Mouse (Mus musculus) limb, embryonic 15.5 days (tissue): ENCODE data around the gene Hoxa2. TPM values are rescaled to one million over a fixed set of nuclear protein-coding genes. Genes with fewer than 3 reads are reported as not detected.

ENCODE experiments used
- ATAC-seq: fragments of 200-750 bp; cut with Nextera tagmentation; 2 replicates; pipeline ENCODE4 v1.8.0; 2017; ENCODE audit warnings: low read depth, moderate TSS enrichment; ENCODE audit not compliant: insufficient number of reproducible peaks, low FRiP score, low TSS enrichment
- H3K27ac ChIP-seq: fragments of 300-500 bp; sonication (generic); 2 replicates; pipeline ENCODE4 v1.5.1; 2015; ENCODE audit warnings: moderate library complexity, mild to moderate bottlenecking, inconsistent platforms
- H3K27me3 ChIP-seq: fragments of 300-500 bp; sonication (generic); 2 replicates; pipeline ENCODE4 v1.6.1; 2015; ENCODE audit warnings: inconsistent platforms
- H3K36me3 ChIP-seq: fragments of 300-500 bp; sonication (generic); 2 replicates; pipeline ENCODE4 v1.6.1; 2015; ENCODE audit warnings: inconsistent platforms
- H3K4me1 ChIP-seq: fragments of 300-500 bp; sonication (generic); 2 replicates; pipeline ENCODE4 v1.6.1; 2015; ENCODE audit warnings: inconsistent platforms
- H3K4me2 ChIP-seq: fragments of 300-500 bp; sonication (generic); 2 replicates; pipeline ENCODE4 v1.6.1; 2015; ENCODE audit warnings: mild to moderate bottlenecking, inconsistent platforms
- H3K4me3 ChIP-seq: fragments of 300-500 bp; sonication (generic); 2 replicates; pipeline ENCODE4 v1.5.1; 2015; ENCODE audit warnings: mild to moderate bottlenecking, inconsistent platforms
- H3K9ac ChIP-seq: fragments of 300-500 bp; sonication (generic); 2 replicates; pipeline ENCODE4 v1.6.1; 2015; ENCODE audit warnings: inconsistent platforms
- H3K9me3 ChIP-seq: fragments of 300-500 bp; sonication (generic); 2 replicates; pipeline ENCODE4 v1.6.1; 2016; ENCODE audit warnings: inconsistent platforms
- WGBS: fragments of 180-500 bp; shearing (Covaris S2); methylation state at CpG from one replicate; pipeline ENCODE4 v1.1.7; 2015; 5-methylcytosine and 5-hydroxymethylcytosine counted together
- polyA plus RNA-seq: library from polyadenylated mRNA; unstranded; fragments of >200 nt; fragmentation: Nextera tagmentation; extraction: Ambion mirVana; gene quantifications from 2 replicates; pipeline ENCODE4 v1.2.1, GENCODE M21; 2015

Hoxa2 gene
- 0.59 and 0.76 TPM in 2 replicates for polyA plus RNA-seq

- Histone ChIP-seq H3K27ac (no peak within 1 kb of the TSS), H3K9ac (no peak within 1 kb of the TSS), H3K27me3 (peaks cover 75% of the 10 kb centered on the region), H3K9me3 (no peaks in the 10 kb centered on the region), H3K36me3 (peaks cover 1% of the 10 kb centered on the region; the same call in 1 of the 2 replicates), H3K4me1 (peaks cover 36% of the 10 kb centered on the region), H3K4me2 (peak within 1 kb of the TSS; percentile 40), H3K4me3 (peak within 1 kb of the TSS; percentile 30)
- 5% methylated on average over 25 of the region's 25 CpGs for whole genome bisulfite sequencing
- no peak for ATAC-seq
Measured at GRCm38 (mm10) chr6:52164626-52165440, at the start of gene Hoxa2. TSS of gene Hoxa2 (minus strand) at chr6:52164831.

GRCm38 (mm10) chr6:52214271-52214670, 49.6 kb upstream of the Hoxa2 start:
- peaks cover 40% of the 10 kb centered on the region for H3K27me3 ChIP-seq
- no peak overlapping the region for H3K27ac ChIP-seq

GRCm38 (mm10) chr6:52213119-52213986, 48.7 kb upstream of the Hoxa2 start, which contains the start of the genes Hoxa3 and Gm28308:
TSS of gene Hoxa3 (minus strand) at chr6:52213336.
TSS of gene Gm28308 (minus strand) at chr6:52213339.
- 3% methylated on average over 38 of the region's 38 CpGs for WGBS

More at GRCm38 (mm10) chr6:52214271-52214670, 49.6 kb upstream of the Hoxa2 start:
- Histone ChIP-seq H3K9me3 (no peaks in the 10 kb centered on the region), H3K4me2 (no peak overlapping the region), H3K4me3 (no peak overlapping the region), H3K36me3 (no peaks in the 10 kb centered on the region), H3K9ac (no peak overlapping the region), H3K4me1 (peaks cover 64% of the 10 kb centered on the region)
- no peak for ATAC-seq
- 50% methylated on average over 5 of the region's 5 CpGs for WGBS

GRCm38 (mm10) chr6:52212556-52213118, 48.0 kb upstream of the Hoxa2 start:
- no peak for ATAC-seq
- Histone ChIP-seq H3K4me1 (peaks cover 62% of the 10 kb centered on the region), H3K4me3 (peak overlapping the region; percentile 55), H3K27me3 (peaks cover 44% of the 10 kb centered on the region), H3K9ac (peak overlapping the region; percentile 69), H3K27ac (peak overlapping the region; percentile 90), H3K9me3 (no peaks in the 10 kb centered on the region), H3K36me3 (no peaks in the 10 kb centered on the region), H3K4me2 (peak overlapping the region; percentile 69)
- 2% methylated on average over 22 of the region's 22 CpGs for WGBS

More at GRCm38 (mm10) chr6:52213119-52213986, 48.7 kb upstream of the Hoxa2 start, which contains the start of the genes Hoxa3 and Gm28308:
- H3K4me3 ChIP-seq, result peak within 1 kb of the TSS; percentile 55
- peak within 1 kb of the TSS; percentile 69 for H3K9ac ChIP-seq
- H3K27me3 ChIP-seq, result peaks cover 40% of the 10 kb centered on the region
- peak within 1 kb of the TSS; percentile 69 for H3K4me2 ChIP-seq
- no peaks in the 10 kb centered on the region for H3K36me3 ChIP-seq
- H3K4me1 ChIP-seq, result peaks cover 64% of the 10 kb centered on the region
- peak within 1 kb of the TSS; percentile 90 for H3K27ac ChIP-seq
- H3K9me3 ChIP-seq, result no peaks in the 10 kb centered on the region
- ATAC-seq, result peak; percentile 41

- H3K4me2 ChIP-seq, result peak overlapping the region; percentile 69
- WGBS, result 3% methylated on average over 13 of the region's 13 CpGs
- H3K4me1 ChIP-seq, result peaks cover 63% of the 10 kb centered on the region
- H3K4me3 ChIP-seq, result peak overlapping the region; percentile 55
- H3K27ac ChIP-seq, result peak overlapping the region; percentile 90
- H3K9me3 ChIP-seq, result no peaks in the 10 kb centered on the region
- peaks cover 51% of the 10 kb centered on the region for H3K27me3 ChIP-seq
- no peaks in the 10 kb centered on the region for H3K36me3 ChIP-seq
- ATAC-seq, result no peak
- H3K9ac ChIP-seq, result peak overlapping the region; percentile 69
Measured at GRCm38 (mm10) chr6:52211961-52212360, 47.3 kb upstream of the Hoxa2 start.

- Histone ChIP-seq H3K27me3 (peaks cover 53% of the 10 kb centered on the region), H3K4me2 (peak overlapping the region; percentile 69), H3K9me3 (no peaks in the 10 kb centered on the region), H3K4me3 (peak overlapping the region; percentile 55), H3K27ac (peak overlapping the region; percentile 51; the same call in 1 of the 2 replicates), H3K9ac (peak overlapping the region; percentile 69), H3K36me3 (no peaks in the 10 kb centered on the region), H3K4me1 (peaks cover 63% of the 10 kb centered on the region)
- ATAC-seq, result peak; percentile 36; the same call in 1 of the 2 replicates
- WGBS, result 2% methylated on average over 37 of the region's 37 CpGs
Measured at GRCm38 (mm10) chr6:52211170-52211935, 46.7 kb upstream of the Hoxa2 start.

DNA sequence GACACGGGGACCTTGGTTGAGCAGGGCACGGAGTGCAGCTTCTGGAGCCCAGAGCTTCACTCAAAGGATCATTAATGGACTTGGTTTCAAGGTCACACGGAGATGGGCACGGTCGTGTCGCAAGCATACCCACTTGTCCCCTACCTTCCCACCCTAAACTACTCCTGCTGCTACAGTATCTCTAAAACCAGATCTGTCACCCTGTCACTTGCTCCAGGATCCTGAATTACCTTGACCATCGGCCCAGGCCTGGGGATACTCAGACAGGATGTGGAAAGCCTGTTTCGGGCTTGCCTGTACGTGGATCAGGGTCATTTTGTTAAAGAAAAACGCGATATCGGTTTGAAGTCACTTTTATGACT, 45.0 kb upstream of the Hoxa2 start:
- Histone ChIP-seq H3K4me1 (peaks cover 62% of the 10 kb centered on the region), H3K9me3 (no peaks in the 10 kb centered on the region), H3K4me2 (peak overlapping the region; percentile 71), H3K4me3 (peak overlapping the region; percentile 39), H3K27me3 (peaks cover 53% of the 10 kb centered on the region), H3K36me3 (peaks cover 5% of the 10 kb centered on the region; the same call in 1 of the 2 replicates), H3K9ac (0 out of 2 replicates have a peak overlapping the region, but pooled peaks have one; percentile 8), H3K27ac (no peak overlapping the region)
- ATAC-seq, result no peak
- 32% methylated on average over 12 of the region's 12 CpGs for WGBS

GRCm38 (mm10) chr6:52208868-52209684, 44.4 kb upstream of the Hoxa2 start:
- Histone ChIP-seq H3K27me3 (peaks cover 53% of the 10 kb centered on the region), H3K4me2 (peak overlapping the region; percentile 71), H3K27ac (peak overlapping the region; percentile 17; the same call in 1 of the 2 replicates), H3K36me3 (peaks cover 5% of the 10 kb centered on the region; the same call in 1 of the 2 replicates), H3K4me3 (peak overlapping the region; percentile 39), H3K9ac (0 out of 2 replicates have a peak overlapping the region, but pooled peaks have one; percentile 8), H3K4me1 (peaks cover 68% of the 10 kb centered on the region), H3K9me3 (no peaks in the 10 kb centered on the region)
- no peak for ATAC-seq
- 28% methylated on average over 18 of the region's 18 CpGs for WGBS

- Histone ChIP-seq H3K9ac (0 out of 2 replicates have a peak within 1 kb of the TSS, but pooled peaks have one; percentile 8), H3K27ac (peak within 1 kb of the TSS; percentile 17; the same call in 1 of the 2 replicates), H3K36me3 (peaks cover 5% of the 10 kb centered on the region; the same call in 1 of the 2 replicates), H3K27me3 (peaks cover 57% of the 10 kb centered on the region), H3K4me1 (peaks cover 74% of the 10 kb centered on the region), H3K4me3 (peak within 1 kb of the TSS; percentile 39), H3K4me2 (peak within 1 kb of the TSS; percentile 71), H3K9me3 (no peaks in the 10 kb centered on the region)
- WGBS, result 8% methylated on average over 45 of the region's 47 CpGs
- no peak for ATAC-seq
Measured at GRCm38 (mm10) chr6:52208072-52208867, 43.6 kb upstream of the Hoxa2 start, which contains the start of gene Hoxa6. TSS of gene Hoxa6 (minus strand) at chr6:52208722.
